Mouse (Mus musculus): Measurements from ENCODE around the gene Smco3. TPM values are rescaled to one million over a fixed set of nuclear protein-coding genes. Genes with fewer than 3 reads are reported as not detected.

The Smco3 gene
- total and polyA plus RNA-seq, 3 experiments, result 0.90 to 12.9 (median 5.5) TPM

- DNase-seq (ENCODE audit: extremely low read depth), result no peak
- Histone ChIP-seq H3K4me2 (ENCODE audit: insufficient read depth, low read depth, poor library complexity, severe bottlenecking) (no peak overlapping the region), H3K9ac (ENCODE audit: insufficient read depth, low read depth) (no peak overlapping the region), H3K9me3 (replicated peaks; ENCODE audit: low read length) (no peaks in the 10 kb centered on the region), H3K4me1 (ENCODE audit: control insufficient read depth in 1 of 2, insufficient read depth in 2 of 2) (peaks cover 0 to 7% of the 10 kb centered on the region in 2 experiments; a peak in 2 of 4 replicates), H3K36me3 (replicated peaks in 1 of 2; ENCODE audit: control insufficient read depth in 1 of 2, insufficient read depth in 1 of 2, low read length in 1 of 2) (peaks cover 78 to 92% of the 10 kb centered on the region in 2 experiments), H3K27ac (ENCODE audit: insufficient read depth, low read depth) (no peak overlapping the region), H3K27me3 (replicated peaks) (no peaks in the 10 kb centered on the region), H3K79me2 (replicated peaks; ENCODE audit: control insufficient read depth, extremely low read depth, insufficient read depth, poor library complexity, severe bottlenecking) (peaks cover 16% of the 10 kb centered on the region), H3K4me3 (replicated peaks in 1 of 3; ENCODE audit: low read depth in 2 of 3, low read length in 2 of 3, poor library complexity in 1 of 3) (no peak overlapping the region)
- no peak for TF ChIP-seq TBP (conservative IDR thresholded peaks at IDR 0.05; ENCODE audit: low read depth, low read length)
- TF ChIP-seq USF2 (conservative IDR thresholded peaks at IDR 0.05; ENCODE audit: low read depth, low read length), result no peak
- TF ChIP-seq TCF12 (IDR thresholded peaks at IDR 0.05; ENCODE audit: low read depth, low read length), result no peak
- no peak for TF ChIP-seq JUND (conservative IDR thresholded peaks at IDR 0.05; ENCODE audit: low read depth, low read length)
- no peak for TF ChIP-seq ZC3H11A (IDR thresholded peaks at IDR 0.05; ENCODE audit: low read depth, low read length)
- TF ChIP-seq SIN3A (IDR thresholded peaks at IDR 0.05; ENCODE audit: low read length), result no peak
- no peak for TF ChIP-seq ZNF384 (IDR thresholded peaks at IDR 0.05; ENCODE audit: low read depth, low read length)
- TF ChIP-seq GABPA (IDR thresholded peaks at IDR 0.05; ENCODE audit: insufficient replicate concordance, low read depth, low read length), result no peak
- no peak for TF ChIP-seq RCOR1 (conservative IDR thresholded peaks at IDR 0.05; ENCODE audit: low read depth, low read length)
- in situ Hi-C loops (cut with MboI; ENCODE audit: low pct_ligation_motif_present, low pct_unique_long_range_greater_than_20kb, low sequenced_read_pairs), result no loop called here
- dilution Hi-C loops (cut with MboI; ENCODE audit: extremely low pct_ligation_motif_present, extremely low pct_unique_long_range_greater_than_20kb, low sequenced_read_pairs), result no loop called here
Measured at GRCm38 (mm10) chr6:136820381-136820780, 14.9 kb downstream of the Smco3 start.

GRCm38 (mm10) chr6:136817549-136817948, 17.7 kb downstream of the Smco3 start:
- Histone ChIP-seq H3K27ac (ENCODE audit: insufficient read depth, low read depth) (no peak overlapping the region), H3K27me3 (replicated peaks) (no peaks in the 10 kb centered on the region), H3K4me3 (replicated peaks in 1 of 3; ENCODE audit: low read depth in 2 of 3, low read length in 2 of 3, poor library complexity in 1 of 3) (no peak overlapping the region), H3K79me2 (replicated peaks; ENCODE audit: control insufficient read depth, extremely low read depth, insufficient read depth, poor library complexity, severe bottlenecking) (peaks cover 5% of the 10 kb centered on the region), H3K4me2 (ENCODE audit: insufficient read depth, low read depth, poor library complexity, severe bottlenecking) (no peak overlapping the region), H3K9ac (ENCODE audit: insufficient read depth, low read depth) (no peak overlapping the region), H3K4me1 (ENCODE audit: control insufficient read depth in 1 of 2, insufficient read depth in 2 of 2) (no peaks in the 10 kb centered on the region), H3K9me3 (replicated peaks; ENCODE audit: low read length) (no peaks in the 10 kb centered on the region), H3K36me3 (replicated peaks in 1 of 2; ENCODE audit: control insufficient read depth in 1 of 2, insufficient read depth in 1 of 2, low read length in 1 of 2) (peaks cover 83 to 93% of the 10 kb centered on the region in 2 experiments)
- no peak for DNase-seq (ENCODE audit: extremely low read depth)
- TF ChIP-seq ZMIZ1 (IDR thresholded peaks at IDR 0.05; ENCODE audit: low read depth, low read length) (no peak), IRF4 (IDR thresholded peaks at IDR 0.05; ENCODE audit: low read depth, low read length) (no peak), MAX (IDR thresholded peaks at IDR 0.05; ENCODE audit: low read length) (no peak), EP300 (IDR thresholded peaks at IDR 0.05; ENCODE audit: low read length) (no peak), USF2 (conservative IDR thresholded peaks at IDR 0.05; ENCODE audit: low read depth, low read length) (no peak), ETS1 (conservative IDR thresholded peaks at IDR 0.05; ENCODE audit: low read depth, low read length) (no peak), PAX5 (IDR thresholded peaks at IDR 0.05; ENCODE audit: low read length) (no peak), JUND (conservative IDR thresholded peaks at IDR 0.05; ENCODE audit: low read depth, low read length) (no peak), SMC3 (IDR thresholded peaks at IDR 0.05; ENCODE audit: low read depth, low read length) (no peak)
- dilution Hi-C loops (cut with MboI; ENCODE audit: extremely low pct_ligation_motif_present, extremely low pct_unique_long_range_greater_than_20kb, low sequenced_read_pairs) (no loop called here), in situ Hi-C loops (cut with MboI; ENCODE audit: low pct_ligation_motif_present, low pct_unique_long_range_greater_than_20kb, low sequenced_read_pairs) (no loop called here)

Measured in CH12.LX (cell line).